Mouse (Mus musculus) embryo, embryonic 10.5 days (tissue): ENCODE data around the gene Dmwd.

ENCODE experiments used
- DNase-seq: peaks from one replicate; pipeline ENCODE4 v3.0.0-alpha.2; 2015; ENCODE audit warnings: low spot score

Dmwd gene

GRCm38 (mm10) chr7:19075723-19076585 is at the start of gene Dmwd:
Gene Dmwd (plus strand): TSS chr7:19076227.
- DNase-seq = peak; percentile 100

GRCm38 (mm10) chr7:19028067-19028466 is 48.0 kb upstream of the Dmwd start:
- DNase-seq = no peak

GRCm38 (mm10) chr7:19029084-19029653 is 46.9 kb upstream of the Dmwd start:
- peak; percentile 83 for DNase-seq

- DNase-seq = no peak
Measured at GRCm38 (mm10) chr7:19031641-19032040, 44.4 kb upstream of the Dmwd start.

GRCm38 (mm10) chr7:19044616-19045015 is 31.4 kb upstream of the Dmwd start:
- no peak for DNase-seq

GRCm38 (mm10) chr7:19046286-19047069 is 29.5 kb upstream of the Dmwd start:
- DNase-seq = no peak

GRCm38 (mm10) chr7:19048006-19048527 is 28.0 kb upstream of the Dmwd start:
- DNase-seq = no peak

- no peak for DNase-seq
Measured at GRCm38 (mm10) chr7:19049252-19049651, 26.8 kb upstream of the Dmwd start.

GRCm38 (mm10) chr7:19050172-19050571 is 25.9 kb upstream of the Dmwd start:
- DNase-seq = no peak

GRCm38 (mm10) chr7:19051161-19051560 is 24.9 kb upstream of the Dmwd start:
- no peak for DNase-seq

GRCm38 (mm10) chr7:19052345-19053135 is 23.5 kb upstream of the Dmwd start:
- DNase-seq = no peak

GRCm38 (mm10) chr7:19053136-19053532 is 22.9 kb upstream of the Dmwd start:
- no peak for DNase-seq

GRCm38 (mm10) chr7:19054047-19054776 is 21.8 kb upstream of the Dmwd start, which contains the start of gene Rsph6a:
Gene Rsph6a (plus strand): TSS chr7:19054690.
- DNase-seq = peak; percentile 82

- DNase-seq = no peak
Measured at GRCm38 (mm10) chr7:19054777-19055076, 21.3 kb upstream of the Dmwd start.

GRCm38 (mm10) chr7:19055108-19055507 is 20.9 kb upstream of the Dmwd start:
- no peak for DNase-seq

GRCm38 (mm10) chr7:19057405-19057804 is 18.6 kb upstream of the Dmwd start:
- DNase-seq = no peak

- DNase-seq = no peak
Measured at GRCm38 (mm10) chr7:19065896-19066295, 10.1 kb upstream of the Dmwd start.

- no peak for DNase-seq
Measured at GRCm38 (mm10) chr7:19067063-19067462, 9.0 kb upstream of the Dmwd start.

GRCm38 (mm10) chr7:19067935-19068334 is 8.1 kb upstream of the Dmwd start:
- DNase-seq = no peak

GRCm38 (mm10) chr7:19068707-19069106 is 7.3 kb upstream of the Dmwd start:
- DNase-seq = peak; percentile 87

GRCm38 (mm10) chr7:19069500-19069899 is 6.5 kb upstream of the Dmwd start:
- peak; percentile 38 for DNase-seq
